Mouse (Mus musculus) lung, adult 2 months (tissue): ENCODE measurements around the gene Hnrnpa2b1.

ENCODE experiments used
- CTCF ChIP-seq: fragments of 200-500 bp; IDR thresholded peaks from 2 replicates; pipeline ENCODE4 v1.5.1; 2011; ENCODE audit warnings: mild to moderate bottlenecking, low read length, control low read depth; ENCODE audit not compliant: insufficient read depth
- POLR2A ChIP-seq: fragments of 200-500 bp; IDR thresholded peaks from 2 replicates; pipeline ENCODE4 v1.6.1; 2011; ENCODE audit warnings: low read depth, mild to moderate bottlenecking, control low read depth, low read length, borderline replicate concordance; ENCODE audit errors: extremely low read depth

DNA sequence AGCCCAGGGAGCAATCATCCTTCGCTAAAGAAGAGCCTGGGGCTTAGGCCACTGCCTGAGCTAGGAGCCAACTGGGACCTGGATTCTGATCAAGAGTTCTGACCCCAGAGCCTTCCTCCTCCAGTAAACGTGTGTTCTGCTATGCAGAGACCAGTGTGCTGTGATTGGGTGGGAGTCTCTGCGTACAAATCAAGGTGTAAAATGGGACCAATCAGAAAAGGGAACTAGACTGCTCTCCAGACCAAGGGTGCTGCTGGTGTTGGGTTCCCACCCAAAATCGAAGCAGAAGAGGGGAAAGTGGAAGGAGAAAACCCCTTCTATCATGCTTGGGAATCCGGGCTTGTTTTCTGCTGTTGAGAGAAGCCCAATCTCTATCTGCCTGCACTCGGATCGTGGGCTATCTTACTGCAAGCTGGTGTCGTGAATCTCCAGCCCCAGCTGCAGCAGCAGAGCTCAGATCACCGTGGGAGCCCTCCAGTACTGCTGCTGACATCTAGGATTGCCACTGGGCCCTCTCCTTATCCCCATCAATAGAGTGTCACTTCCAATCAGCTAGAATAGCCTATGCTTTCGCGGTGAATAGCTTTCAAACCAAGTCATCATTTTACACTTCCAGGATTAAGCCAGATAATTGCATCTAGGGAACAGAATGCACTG lies 46.1 kb downstream of the Hnrnpa2b1 start:
- TF ChIP-seq POLR2A (no peak), CTCF (no peak)
